Mouse (Mus musculus) thymus, adult 2 months (tissue): ENCODE data around the gene Hspbp1. TPM values are rescaled to one million over a fixed set of nuclear protein-coding genes. Genes with fewer than 3 reads are reported as not detected.
A peak's percentile ranks its signal among the peaks of the same experiment; 100 is the strongest.

Experiments
- DNase-seq: peaks from one replicate; pipeline ENCODE4 v3.0.0; 2021
- H3K27ac ChIP-seq: fragments of 200-500 bp; 2 replicates; pipeline ENCODE4 v1.5.1; 2012; ENCODE audit warnings: low read length, control low read depth; ENCODE audit not compliant: control insufficient read depth, insufficient read depth
- H3K27me3 ChIP-seq: fragments of 200-500 bp; 2 replicates; pipeline ENCODE4 v1.6.1; 2012; ENCODE audit warnings: mild to moderate bottlenecking, low read length, moderate library complexity, mixed read lengths; ENCODE audit not compliant: control insufficient read depth, insufficient read depth
- H3K36me3 ChIP-seq: fragments of 200-500 bp; 2 replicates; pipeline ENCODE4 v1.6.1; 2012; ENCODE audit warnings: mild to moderate bottlenecking, low read length, moderate library complexity; ENCODE audit not compliant: control insufficient read depth, insufficient read depth
- H3K4me1 ChIP-seq: fragments of 200-500 bp; replicated peaks from 2 replicates; pipeline ENCODE4 v1.6.1; 2012; ENCODE audit warnings: low read length; ENCODE audit not compliant: control insufficient read depth, insufficient read depth
- H3K4me3 ChIP-seq: fragments of 200-500 bp; 2 replicates; pipeline ENCODE4 v1.5.1; 2012; ENCODE audit warnings: mild to moderate bottlenecking, low read length, control low read depth, moderate library complexity; ENCODE audit not compliant: control insufficient read depth, insufficient read depth
- CTCF ChIP-seq: fragments of 200-500 bp; IDR thresholded peaks from 2 replicates; pipeline ENCODE4 v1.5.1; 2012; ENCODE audit warnings: mild to moderate bottlenecking, control low read depth, low read length, moderate library complexity, borderline replicate concordance; ENCODE audit not compliant: control insufficient read depth, poor library complexity, insufficient read depth; ENCODE audit errors: extremely low read depth
- POLR2A ChIP-seq: fragments of 200-500 bp; IDR thresholded peaks from 2 replicates; pipeline ENCODE4 v1.6.1; 2012; ENCODE audit warnings: mild to moderate bottlenecking, low read length, control low read depth, moderate library complexity; ENCODE audit not compliant: control insufficient read depth, poor library complexity, insufficient read depth; ENCODE audit errors: extremely low read depth
- WGBS: fragments of 180-500 bp; shearing (Covaris S2); methylation state at CpG from one replicate; pipeline ENCODE4 v1.1.7; 2018; 5-methylcytosine and 5-hydroxymethylcytosine counted together
- polyA plus RNA-seq: library from polyadenylated mRNA; depleted of rRNA; stranded (reverse); fragments of >200 nt; gene quantifications from 2 replicates; pipeline ENCODE4 v1.2.3, GENCODE M21; 2012

Hspbp1 gene
- polyA plus RNA-seq, 1 experiment = 53.0 TPM

DNA sequence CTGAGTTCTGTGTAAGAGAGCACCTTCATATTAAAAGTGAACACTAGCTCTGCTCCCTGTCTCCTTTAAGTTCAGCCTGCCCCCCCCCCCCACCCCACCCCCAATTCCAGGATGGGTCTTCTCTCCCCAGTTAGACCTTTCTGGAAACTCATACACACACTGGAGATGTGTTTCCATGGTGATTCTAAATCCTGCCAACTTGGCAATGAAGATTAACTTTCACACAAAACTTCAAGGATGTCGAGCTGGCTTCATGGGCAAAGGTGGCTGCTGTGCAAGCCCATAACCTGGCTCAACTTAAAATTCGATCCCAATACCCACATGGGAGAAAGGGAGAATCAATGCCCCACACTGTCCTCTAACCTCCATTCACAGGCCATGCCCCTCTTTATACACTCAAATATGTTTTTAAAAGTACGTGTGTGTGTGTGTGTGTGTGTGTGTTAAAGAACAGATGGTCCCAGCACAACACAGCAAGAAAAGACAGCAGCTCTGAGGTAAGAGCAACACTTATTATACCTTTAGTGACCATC is 24.9 kb downstream of the Hspbp1 start:
- Histone ChIP-seq H3K27me3 (no peaks in the 10 kb centered on the region), H3K4me3 (no peak overlapping the region), H3K4me1 (peaks cover 22% of the 10 kb centered on the region), H3K27ac (no peak overlapping the region), H3K36me3 (no peaks in the 10 kb centered on the region)
- DNase-seq = no peak
- TF ChIP-seq POLR2A (no peak), CTCF (no peak)
- WGBS = 88% methylated on average over 3 of the region's 3 CpGs

DNA sequence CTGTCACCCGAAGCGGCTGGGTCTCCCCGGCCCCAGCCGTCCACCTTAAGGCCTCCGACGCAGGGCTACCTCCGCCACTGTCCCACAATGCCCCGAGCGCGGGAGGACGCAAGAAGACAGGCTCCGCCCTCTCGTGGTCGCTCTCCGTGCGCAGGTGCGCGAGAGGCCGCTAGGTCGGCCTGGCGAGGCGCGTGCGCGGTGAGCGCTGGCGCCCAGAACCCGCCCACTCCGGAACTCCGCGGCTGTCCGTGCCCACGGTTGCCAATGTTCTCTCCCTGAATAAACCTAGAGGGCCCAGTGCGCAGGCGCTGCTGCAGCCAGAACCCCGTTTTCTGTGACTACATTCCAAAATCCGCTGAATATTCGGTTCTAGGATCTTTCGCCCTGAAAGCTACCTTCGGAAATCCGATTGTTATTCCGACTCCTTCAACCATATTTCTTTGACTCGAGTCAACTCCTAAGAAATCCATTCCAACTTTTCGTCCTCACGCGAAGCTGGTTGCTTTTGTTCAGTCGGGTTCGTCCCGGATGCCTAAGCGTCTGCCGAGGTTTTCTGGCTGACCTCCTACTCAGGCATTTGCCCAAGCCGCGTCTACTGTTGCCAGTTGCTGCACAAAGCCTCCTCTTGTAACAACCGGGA is 25.8 kb downstream of the Hspbp1 start, which contains the start of gene Ppp6r1:
Ppp6r1 (minus strand) TSS at position 108 of the 640 bp plus-strand sequence.
- Histone ChIP-seq H3K4me3 (peak within 1 kb of the TSS; percentile 65), H3K27ac (peak within 1 kb of the TSS; percentile 93), H3K27me3 (no peaks in the 10 kb centered on the region), H3K36me3 (no peaks in the 10 kb centered on the region), H3K4me1 (peaks cover 23% of the 10 kb centered on the region)
- WGBS = under 1% methylated on average over 54 of the region's 54 CpGs
- peak; percentile 77 for TF ChIP-seq CTCF
- peak; percentile 96 for TF ChIP-seq POLR2A
- DNase-seq = peak; percentile 97

DNA sequence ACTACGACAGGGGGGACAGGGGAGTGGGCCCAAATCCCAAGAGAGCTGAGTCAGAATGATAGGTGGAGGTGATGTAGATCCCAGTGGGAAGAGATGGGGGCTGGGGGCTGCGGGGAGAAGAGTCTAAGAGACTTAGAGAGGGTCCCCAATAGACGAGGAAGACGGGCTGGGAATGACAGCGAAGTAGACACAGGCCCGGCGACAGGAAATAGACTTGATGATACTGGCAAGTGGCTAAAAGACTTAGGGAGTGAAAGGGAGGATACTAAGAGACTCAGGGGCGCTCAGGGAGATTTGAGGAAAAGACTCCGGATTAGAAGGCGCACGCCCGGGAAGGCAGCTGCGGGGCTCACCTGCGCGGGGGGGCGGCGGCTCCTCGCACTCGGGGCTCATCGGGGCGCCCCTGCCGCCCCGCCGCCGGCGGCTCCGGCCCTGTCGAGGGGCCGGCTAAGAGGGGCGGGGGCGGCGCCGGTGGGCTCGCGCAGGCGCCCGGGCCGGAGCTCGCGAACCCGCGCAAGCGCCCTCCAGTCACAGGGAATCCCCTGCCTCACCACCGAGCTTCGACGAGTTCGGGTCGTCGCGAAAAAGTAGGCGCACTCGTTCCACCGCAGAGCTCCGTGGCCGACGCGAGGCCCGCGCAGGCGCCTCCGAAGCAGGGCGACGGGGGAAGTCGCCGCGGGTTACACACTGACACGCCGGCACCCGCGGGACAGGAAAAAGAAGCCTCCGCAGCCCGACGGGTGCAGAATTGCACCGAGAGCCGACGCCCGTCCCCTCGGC is 26.6 kb downstream of the Hspbp1 start:
- DNase-seq = no peak
- H3K4me3 ChIP-seq = peak overlapping the region; percentile 65
- H3K27ac ChIP-seq = peak overlapping the region; percentile 93
- peaks cover 24% of the 10 kb centered on the region for H3K4me1 ChIP-seq
- no peaks in the 10 kb centered on the region for H3K36me3 ChIP-seq
- no peak for TF ChIP-seq POLR2A
- no peak for TF ChIP-seq CTCF
- under 1% methylated on average over 78 of the region's 78 CpGs for WGBS
- no peaks in the 10 kb centered on the region for H3K27me3 ChIP-seq

DNA sequence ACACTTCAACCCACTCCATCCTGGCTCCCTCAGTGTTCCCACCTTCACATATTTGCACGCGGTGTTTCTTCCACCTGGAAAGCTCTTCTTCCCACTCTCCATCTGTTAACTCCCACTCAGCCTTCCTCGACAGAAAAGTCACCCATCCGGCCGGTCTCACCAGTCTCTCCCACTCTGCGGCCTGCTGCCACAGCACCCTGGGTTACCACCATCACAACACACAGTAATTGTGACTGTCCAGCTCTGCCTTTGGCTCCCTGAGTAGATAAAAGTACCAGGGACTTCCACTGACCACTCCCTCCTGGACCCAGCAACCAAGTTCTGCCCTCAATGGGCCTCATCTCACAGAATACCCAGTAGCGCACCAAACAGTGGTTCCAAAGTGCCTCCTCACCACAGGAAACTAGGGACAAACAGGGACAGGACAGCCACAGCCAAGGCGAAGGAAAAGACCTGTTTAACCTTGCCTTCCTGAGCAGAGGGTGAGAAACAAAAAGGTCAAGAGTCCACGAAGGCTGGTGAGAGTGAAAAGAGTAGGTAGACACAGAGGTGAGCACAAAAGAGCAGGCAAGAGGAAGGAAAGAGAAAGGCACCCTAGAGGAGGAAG is 27.2 kb downstream of the Hspbp1 start:
- peak overlapping the region; percentile 65 for H3K4me3 ChIP-seq
- peaks cover 26% of the 10 kb centered on the region for H3K4me1 ChIP-seq
- DNase-seq = peak; percentile 26
- 5% methylated on average over 9 of the region's 9 CpGs for WGBS
- TF ChIP-seq POLR2A (no peak), CTCF (no peak)
- no peaks in the 10 kb centered on the region for H3K27me3 ChIP-seq
- peak overlapping the region; percentile 93 for H3K27ac ChIP-seq
- H3K36me3 ChIP-seq = no peaks in the 10 kb centered on the region

DNA sequence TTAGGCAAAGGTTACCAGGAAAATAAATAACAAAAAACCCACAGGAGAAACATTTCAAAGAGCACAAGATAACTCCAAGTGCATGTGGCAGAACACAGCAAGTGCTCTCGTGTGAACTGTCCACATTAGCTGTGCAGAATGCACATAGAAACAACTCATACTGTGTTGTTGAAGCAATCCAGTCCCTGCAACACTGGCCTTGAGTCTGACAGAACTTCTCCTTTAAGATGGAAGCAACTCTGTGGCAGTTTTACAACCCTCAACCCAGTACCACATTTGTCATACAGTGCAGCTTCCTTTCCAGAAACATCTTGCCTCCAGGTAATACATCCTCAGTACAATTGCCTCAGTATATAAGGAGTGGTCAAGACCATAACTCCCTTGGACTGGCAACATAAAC is 28.1 kb downstream of the Hspbp1 start:
- DNase-seq = no peak
- Histone ChIP-seq H3K36me3 (no peaks in the 10 kb centered on the region), H3K27ac (no peak overlapping the region; the same call in 1 of the 2 replicates), H3K4me1 (peaks cover 31% of the 10 kb centered on the region), H3K27me3 (no peaks in the 10 kb centered on the region), H3K4me3 (no peak overlapping the region)
- TF ChIP-seq CTCF (no peak), POLR2A (no peak)
- WGBS = 2% methylated on average over 1 of the region's 1 CpGs

DNA sequence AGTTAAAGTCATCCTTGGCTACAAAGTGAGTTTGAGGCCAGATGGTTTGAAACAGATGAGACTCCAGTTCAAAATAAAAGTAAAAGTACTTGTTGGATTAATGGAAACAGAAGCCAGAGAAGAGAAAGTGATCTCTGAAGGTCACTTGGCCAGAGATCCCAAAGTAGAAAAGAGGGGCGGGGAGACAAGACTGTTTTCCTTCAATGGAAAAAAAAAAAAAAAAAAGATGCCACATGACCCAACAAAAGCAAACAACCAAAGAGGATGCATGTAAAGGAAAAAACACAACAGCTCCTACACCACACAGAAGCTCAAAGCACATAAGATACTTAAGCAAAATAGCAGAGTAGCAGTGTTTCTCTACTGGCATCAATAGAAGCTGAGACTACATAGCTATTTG is 29.0 kb downstream of the Hspbp1 start:
- H3K36me3 ChIP-seq = no peaks in the 10 kb centered on the region
- H3K4me1 ChIP-seq = peaks cover 38% of the 10 kb centered on the region
- no peak for DNase-seq
- 44% methylated on average over 1 of the region's 1 CpGs for WGBS
- TF ChIP-seq POLR2A = no peak
- TF ChIP-seq CTCF = no peak
- H3K4me3 ChIP-seq = no peak overlapping the region
- peak overlapping the region; percentile 83; the same call in 1 of the 2 replicates for H3K27ac ChIP-seq
- no peaks in the 10 kb centered on the region for H3K27me3 ChIP-seq
